Mouse (Mus musculus) kidney, postnatal 25 days (tissue): ENCODE measurements around the gene Fam122c.

Source experiments
- DNase-seq, 2 experiments: peaks; one replicate each; pipeline ENCODE4 v3.0.0; 2021; ENCODE audit warnings: mixed read lengths in 2 of 2

The Fam122c gene

DNA sequence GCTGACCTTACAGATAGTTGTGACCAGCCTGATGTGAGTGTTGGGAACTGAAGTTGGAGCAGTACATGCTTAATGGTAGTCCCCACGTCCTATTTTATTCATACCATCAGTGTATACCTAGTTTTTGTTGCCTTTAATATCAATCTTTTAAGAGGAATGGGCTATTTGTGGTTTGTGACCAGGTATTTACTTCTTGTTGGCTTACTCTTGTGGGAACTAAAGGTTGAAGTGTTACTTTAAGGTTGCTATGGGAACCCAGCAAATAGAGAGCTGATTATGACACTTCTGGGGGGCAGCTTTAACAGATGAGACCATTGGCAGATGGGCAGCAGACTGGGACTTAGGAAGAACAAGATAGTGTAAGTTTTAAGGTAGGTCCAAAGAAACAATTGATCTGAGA, at the start of gene Fam122c:
Gene Fam122c, plus strand, starts transcription at position 301 of the 400 bp plus-strand sequence.
- DNase-seq = no peak

GRCm38 (mm10) chrX:53224353-53224944, 48.8 kb upstream of the Fam122c start:
- no peak for DNase-seq

- DNase-seq = peak in 1 of 2 experiments; percentile 16
Measured at GRCm38 (mm10) chrX:53231965-53232364, 41.3 kb upstream of the Fam122c start.

DNA sequence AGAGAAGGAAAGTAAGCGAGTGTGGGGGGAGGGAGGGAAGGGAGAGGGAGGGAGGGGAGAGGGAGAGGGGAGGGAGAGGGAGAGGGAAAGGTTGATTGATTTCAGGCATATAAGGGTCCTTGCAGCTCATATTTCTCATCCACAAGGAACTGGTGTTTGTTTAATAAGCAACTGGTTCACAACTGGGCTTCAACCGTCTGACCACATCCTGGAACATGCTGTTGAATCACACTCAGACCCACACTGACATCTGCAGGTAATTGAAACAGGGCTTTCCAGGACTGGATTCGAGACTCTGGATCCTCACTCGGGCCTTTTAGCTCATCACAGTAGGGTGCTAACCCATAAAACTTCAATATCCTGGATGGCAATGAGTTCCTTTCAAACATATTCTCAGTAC, 39.5 kb upstream of the Fam122c start:
- DNase-seq = no peak

DNA sequence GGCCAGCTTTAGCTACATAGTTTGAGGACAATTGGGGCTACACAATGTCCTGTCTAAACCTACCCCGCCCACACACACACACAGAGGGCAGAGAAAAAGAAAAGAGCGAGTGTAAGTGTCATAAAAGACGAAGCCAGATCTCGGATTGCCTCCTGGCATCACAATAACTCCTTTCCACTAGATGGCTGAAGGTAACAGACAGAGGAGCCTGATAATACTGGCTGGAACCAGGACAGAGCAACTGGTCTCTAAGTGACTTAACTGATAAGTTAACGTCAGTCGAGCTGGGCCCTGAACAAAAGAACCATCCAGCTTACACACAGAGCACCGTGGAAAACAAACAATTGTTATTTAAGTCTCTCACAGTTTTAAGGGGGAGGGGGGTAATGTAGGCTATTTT, 36.8 kb upstream of the Fam122c start:
- no peak for DNase-seq

DNA sequence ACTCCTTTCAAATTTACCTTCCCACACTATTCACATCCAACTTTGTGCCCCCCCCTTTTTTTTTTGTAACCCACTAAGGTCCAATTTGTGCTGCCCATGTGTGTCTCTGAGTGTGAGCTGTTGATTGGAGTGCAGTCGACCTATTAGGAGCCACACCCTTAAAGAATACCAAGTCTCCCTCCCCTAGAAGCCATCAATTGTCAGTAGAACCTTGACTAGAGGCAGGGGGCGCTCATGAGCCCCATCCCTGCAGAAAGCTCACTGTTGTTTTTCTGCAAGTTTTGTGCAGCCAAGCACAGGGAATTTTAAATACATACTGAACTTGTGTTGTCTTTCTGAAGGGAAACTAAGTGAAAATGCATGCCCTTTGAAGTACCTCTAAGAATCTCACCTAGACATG, 35.3 kb upstream of the Fam122c start:
- DNase-seq = no peak

DNA sequence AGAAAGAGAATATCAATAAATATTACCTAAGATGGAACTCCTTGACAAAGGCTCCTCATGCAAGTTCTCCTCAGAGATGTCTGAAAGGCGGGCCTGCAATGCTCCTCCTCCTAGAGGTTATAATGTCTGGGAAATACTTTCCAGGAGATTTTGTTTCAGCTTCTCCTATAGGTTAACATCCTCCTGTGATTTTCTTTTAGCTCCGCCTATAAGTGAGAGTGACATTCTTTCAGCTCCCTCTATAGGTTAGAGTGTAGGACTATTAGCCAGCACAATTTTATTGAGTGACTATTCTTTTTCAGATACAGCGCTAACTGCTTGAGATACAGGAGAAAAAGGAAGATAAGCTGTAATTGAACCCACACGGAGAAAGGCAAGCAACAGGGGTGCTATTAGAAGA, 33.2 kb upstream of the Fam122c start, which contains the start of gene Plac1:
Gene Plac1, minus strand, starts transcription at position 101 of the 400 bp plus-strand sequence.
- no peak for DNase-seq

DNA sequence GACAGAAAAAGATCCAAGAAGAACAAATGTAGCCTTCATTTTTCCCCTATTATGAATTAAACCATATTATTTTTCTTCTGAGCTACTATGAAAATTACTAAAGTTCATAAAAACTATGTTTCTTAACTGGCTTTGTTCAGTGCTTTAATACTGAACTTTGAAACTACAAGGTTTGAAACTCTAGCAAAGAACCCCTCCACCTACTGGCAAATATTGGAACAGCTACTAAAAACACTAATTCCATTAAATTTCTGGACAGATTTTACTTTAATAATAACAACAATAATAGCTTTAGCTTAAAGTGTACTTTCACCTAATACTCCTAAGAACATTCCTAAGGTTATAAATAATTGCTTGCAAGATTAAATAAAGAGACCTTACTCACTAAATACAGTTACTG, 18.0 kb upstream of the Fam122c start:
- DNase-seq = no peak

- DNase-seq = no peak
Measured at GRCm38 (mm10) chrX:53266186-53266585, 7.0 kb upstream of the Fam122c start.

GRCm38 (mm10) chrX:53268856-53269255, 4.4 kb upstream of the Fam122c start:
- peak; percentile 70 to 85 for DNase-seq

GRCm38 (mm10) chrX:53269289-53270062, 3.7 kb upstream of the Fam122c start, which contains the start of gene Fam122b:
TSS of gene Fam122b (minus strand) at chrX:53269805.
- DNase-seq = peak; percentile 93 to 95

GRCm38 (mm10) chrX:53270063-53270432, 3.2 kb upstream of the Fam122c start:
- DNase-seq = peak in 1 of 2 experiments; percentile 32

DNA sequence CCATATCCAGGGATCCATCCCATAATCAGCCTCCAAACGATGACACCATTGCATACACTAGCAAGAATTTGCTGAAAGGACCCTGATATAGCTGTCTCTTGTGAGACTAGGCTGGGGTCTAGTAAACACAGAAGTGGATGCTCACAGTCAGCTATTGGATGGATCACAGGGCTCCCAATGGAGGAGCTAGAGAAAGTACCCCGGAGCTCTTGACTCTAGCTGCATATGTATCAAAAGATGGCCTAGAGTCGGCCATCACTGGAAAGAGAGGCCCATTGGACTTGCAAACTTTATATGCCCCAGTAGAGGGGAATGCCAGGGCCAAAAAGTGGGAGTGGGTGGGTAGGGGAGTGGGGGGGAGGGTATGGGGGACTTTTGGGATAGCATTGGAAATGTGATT, 1.6 kb upstream of the Fam122c start:
- peak in 1 of 2 experiments; percentile 65 for DNase-seq

DNA sequence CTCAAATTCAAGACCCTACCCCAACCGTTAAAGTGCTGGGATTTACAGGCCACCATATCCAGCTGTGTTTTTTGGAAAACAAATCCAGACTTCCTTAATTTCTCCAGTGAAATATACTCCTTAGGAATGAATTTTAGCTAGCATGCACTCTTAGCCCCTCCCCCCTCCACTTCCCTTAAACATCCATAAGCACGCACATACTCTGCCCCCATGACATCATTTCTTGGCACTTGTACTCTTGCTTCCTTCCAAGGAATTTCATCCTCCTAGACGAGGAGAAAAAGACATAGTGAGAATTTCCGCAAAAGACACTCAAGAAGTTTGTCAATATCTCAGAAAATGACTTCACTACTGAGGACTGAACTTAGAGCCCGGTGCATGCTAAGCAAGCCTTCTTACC, 14.7 kb downstream of the Fam122c start:
- DNase-seq = no peak

- no peak for DNase-seq
Measured at GRCm38 (mm10) chrX:53320564-53320963, 47.3 kb downstream of the Fam122c start.

DNA sequence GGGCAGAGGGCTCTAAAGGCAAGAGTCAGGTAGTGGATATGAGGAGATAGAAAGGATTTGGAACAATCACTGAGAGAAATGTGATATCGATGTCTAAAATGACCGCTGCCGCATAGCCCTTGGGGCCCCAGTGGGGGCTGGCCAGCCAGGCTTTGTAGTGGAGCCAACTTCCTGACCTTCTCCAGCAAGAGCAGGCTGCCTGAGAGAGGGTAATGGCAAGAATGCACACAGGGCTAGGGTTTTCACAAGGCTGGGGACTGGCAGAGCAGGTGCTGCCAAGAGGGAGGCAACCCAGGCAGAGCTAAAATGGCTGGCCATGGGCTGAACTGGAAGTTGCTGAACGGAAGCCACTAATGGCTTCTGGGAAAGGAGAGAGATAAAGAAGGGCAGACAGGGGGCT, 47.9 kb downstream of the Fam122c start:
- no peak for DNase-seq

GRCm38 (mm10) chrX:53330396-53330795, 57.2 kb downstream of the Fam122c start:
- no peak for DNase-seq

DNA sequence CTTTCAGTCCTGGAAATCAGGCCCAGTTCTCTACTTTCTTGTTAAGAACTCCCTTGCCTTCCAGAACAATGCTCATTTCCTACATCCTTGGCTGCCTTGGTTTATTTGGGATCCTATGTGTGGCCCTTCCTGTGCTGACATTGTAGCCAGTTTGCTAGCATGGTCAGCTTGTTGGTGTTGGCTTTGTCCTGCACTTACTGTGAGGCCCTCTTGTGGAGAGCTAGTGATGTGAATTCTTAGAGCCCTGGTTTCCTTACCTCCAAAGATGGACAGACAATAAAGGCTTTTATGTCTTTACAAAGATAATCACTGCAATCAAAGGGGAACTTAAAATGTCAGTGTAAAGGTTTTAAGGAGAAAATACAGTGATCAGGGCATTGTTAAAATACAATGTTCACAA, 64.1 kb downstream of the Fam122c start:
- DNase-seq = no peak

DNA sequence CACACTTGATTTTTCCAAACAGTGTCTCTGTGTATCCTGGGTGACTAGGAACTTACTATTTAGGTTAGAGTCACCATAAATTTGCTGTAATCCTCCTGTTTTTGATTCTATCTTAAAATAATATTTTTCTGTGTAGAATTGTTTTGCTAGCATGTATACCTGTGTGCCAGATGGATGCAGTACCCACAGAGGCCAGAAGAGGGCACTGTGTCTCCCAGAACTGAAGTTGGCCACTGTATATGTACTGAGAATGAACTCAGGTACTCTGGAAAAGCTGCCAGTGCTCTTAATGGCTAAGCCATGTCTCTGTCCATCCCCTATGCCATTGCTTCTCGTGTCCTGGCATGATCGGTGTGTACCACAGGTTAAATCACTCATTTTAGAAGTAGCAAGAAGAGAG, 68.3 kb downstream of the Fam122c start:
- DNase-seq = peak; percentile 37 to 70

DNA sequence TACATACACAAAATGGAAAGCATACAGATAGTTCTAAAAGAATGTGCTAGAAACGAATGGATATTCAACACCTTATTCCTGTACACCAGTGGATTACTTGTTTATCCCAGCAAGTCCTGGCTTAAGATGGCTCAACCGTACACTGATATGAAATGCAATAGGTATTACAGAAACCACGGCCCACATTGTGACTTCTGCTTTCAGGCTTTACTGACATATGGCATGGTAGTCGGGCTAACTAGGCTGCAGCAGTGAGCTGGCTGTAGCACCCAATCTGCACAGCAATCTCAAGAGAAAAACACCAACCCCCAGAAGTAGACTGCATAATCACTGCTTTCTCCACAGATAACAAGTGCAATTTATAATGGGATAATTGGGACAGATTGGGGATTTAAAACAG, 75.2 kb downstream of the Fam122c start:
- no peak for DNase-seq

DNA sequence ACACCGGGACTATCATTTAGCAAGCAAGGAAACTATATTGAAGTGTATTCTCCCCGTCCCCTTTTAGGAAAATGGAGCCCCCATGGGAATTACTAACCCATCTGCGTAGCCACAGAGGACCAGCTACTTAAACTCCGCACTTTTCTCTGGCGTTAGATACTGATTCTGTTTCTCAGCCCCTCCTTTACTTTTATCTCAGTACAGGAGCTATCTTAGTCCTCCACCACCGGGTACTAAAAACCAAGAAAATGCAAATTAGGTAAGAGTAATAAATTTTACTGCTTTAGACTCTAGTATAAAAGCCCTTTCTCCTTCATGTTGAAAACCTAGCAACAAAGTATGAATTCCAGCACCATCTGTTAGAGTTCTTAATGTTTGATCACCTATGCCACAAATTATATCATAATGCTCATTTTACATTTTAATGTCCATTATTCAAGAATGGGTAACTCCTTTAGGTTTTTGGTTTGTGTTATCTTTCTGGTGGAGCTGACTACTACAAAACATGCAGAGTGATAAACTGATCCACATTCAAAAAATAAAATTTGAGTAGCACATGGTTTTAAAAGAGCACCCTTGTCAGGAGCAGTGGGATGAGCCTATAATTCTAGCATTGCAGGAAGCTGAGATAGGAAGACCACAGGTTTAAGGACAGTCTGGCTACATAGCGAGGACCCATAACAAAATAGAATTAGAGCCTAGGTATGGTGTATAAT, 91.6 kb downstream of the Fam122c start:
- no peak for DNase-seq

DNA sequence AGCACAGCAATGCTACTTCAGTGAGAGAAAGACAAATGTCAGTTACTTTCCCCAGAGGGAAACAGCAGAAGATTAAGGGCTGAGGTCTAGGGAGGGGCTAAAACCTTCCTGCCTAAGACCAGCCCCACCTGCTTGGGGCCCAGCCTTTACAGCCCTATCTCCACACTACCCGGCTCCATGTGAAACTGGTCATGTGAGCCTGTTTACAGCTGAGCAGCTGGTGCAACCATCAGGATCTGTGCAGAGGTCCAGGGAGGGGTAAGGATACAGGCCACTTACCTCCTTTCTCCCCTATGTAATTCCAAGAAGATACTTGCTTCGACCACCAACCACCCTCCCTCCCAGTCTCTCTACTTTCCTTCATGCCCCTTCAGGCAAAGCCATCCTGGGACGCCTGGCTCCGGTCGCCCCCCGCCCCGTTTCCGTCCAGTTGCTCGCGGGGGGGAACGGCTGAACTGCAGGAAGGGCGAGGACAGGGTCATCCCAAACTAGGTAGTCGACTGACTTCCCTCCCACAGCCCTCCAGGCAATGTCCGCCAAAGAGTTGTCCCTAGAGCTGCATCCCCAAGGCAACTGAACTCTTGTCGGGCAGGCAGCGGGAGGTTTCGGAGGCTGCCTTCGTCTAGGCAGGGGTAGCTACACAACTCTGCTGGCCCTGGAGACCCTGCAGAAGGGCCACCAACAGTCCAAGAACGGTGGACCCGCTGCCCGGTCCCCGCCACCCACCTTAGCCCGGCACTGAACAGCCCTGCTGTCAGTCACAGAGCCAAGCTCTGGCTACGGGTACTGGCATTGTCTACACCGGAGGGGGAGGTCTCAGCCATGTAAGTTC, 96.5 kb downstream of the Fam122c start:
- peak; percentile 16 to 54 for DNase-seq

- DNase-seq = peak; percentile 94 to 95
Measured at GRCm38 (mm10) chrX:53370366-53370740, 97.1 kb downstream of the Fam122c start, which contains the start of gene Mospd1. TSS of gene Mospd1 (minus strand) at chrX:53370502.
